Mouse (Mus musculus) lung, postnatal 25 days (tissue): Measurements from ENCODE around the gene Jazf1.

ENCODE experiments used
- DNase-seq: peaks from one replicate; pipeline ENCODE4 v3.0.0; 2022; ENCODE audit warnings: low spot score

Gene Jazf1

GRCm38 (mm10) chr6:53067989-53068874, at the start of gene Jazf1:
Gene Jazf1 (minus strand): TSS chr6:53068631.
- DNase-seq: peak; percentile 50

GRCm38 (mm10) chr6:53117855-53118254, 49.4 kb upstream of the Jazf1 start:
- DNase-seq: no peak

DNA sequence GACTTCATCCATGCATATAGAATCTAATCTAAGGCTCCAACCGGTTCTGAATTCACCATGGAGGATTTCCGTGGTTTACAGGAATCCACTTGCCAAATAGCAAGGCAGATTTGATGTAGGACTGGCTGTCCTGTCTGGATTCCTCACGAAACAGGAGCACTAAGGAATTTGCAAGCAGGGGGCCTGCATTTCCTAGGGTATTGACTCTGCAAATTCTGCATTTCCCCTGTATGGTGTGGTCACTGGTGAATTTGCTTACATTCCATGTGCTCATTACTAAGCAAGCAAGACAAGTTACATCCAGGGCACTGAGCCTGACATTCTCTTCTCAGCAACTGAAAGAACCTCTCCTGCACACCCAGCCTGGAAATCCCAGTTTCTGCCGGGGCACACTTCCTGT, 18.4 kb upstream of the Jazf1 start:
- no peak for DNase-seq

GRCm38 (mm10) chr6:53081241-53081640, 12.8 kb upstream of the Jazf1 start:
- DNase-seq: no peak

DNA sequence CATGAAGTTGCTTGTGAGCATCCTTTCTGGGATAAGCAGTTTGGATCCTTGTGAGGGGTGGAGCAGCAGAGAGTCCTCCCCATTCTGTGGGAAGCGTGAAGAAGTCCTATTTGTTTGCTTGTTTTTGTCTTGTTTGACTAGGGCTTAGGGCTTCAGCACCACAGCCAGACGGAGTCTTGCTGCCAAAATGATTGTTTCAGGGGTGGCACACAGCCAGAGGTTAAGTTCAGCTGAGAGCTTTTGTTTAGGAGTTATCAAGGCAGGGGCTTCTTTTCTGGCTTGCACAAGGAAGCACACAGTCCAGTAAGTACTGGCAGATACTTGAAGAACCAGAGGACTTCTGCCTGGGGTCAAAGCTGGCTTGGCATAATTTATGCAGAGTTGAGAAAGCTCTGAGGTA, 10.2 kb upstream of the Jazf1 start:
- peak; percentile 14 for DNase-seq

GRCm38 (mm10) chr6:53071732-53072131, 3.3 kb upstream of the Jazf1 start:
- no peak for DNase-seq

- DNase-seq: no peak
These were observed 1.6 kb upstream of the Jazf1 start for GRCm38 (mm10) chr6:53069976-53070575.

DNA sequence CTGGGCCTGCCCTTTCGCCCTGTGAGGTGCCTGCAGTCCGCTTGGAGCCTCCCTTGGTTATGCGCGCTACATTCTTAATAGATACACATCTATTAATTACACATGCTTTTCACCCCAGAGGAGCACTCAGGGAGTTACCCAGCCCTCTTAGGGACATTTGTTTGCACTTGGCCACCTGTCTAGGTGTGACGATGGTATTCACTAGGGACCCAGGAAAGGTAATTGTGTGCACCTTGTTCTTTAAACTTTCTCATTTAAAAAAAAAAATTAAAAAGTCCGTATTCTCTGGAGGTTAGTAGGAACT, 396 bp upstream of the Jazf1 start:
- DNase-seq: no peak

DNA sequence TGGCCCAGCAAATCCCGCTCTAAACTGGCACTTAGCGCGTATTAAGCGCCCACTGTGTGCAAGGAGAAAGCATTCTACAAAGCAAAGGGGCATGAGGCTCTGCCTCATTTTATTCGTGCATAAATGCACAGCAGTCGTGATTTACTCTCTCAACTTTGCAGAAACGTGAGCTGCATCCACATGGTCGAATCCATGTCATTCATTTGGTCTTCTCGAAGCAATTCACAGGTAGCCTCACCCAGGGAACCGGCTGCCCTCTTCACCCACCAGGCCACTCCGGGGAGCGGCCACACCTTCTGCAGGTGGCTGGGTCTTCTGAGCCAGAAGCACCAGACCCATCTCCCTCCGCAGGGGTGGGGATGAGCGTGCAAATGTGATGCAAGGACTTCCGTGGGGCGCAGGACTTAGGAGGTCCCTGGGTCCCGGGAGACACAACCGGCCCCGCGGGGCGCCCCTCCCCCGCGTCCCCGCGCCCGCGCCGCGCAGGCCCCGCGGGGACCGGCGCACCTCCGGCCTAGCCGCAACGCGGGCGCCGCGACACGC, 914 bp downstream of the Jazf1 start:
- DNase-seq: peak; percentile 1

- no peak for DNase-seq
These were observed 1.5 kb downstream of the Jazf1 start for GRCm38 (mm10) chr6:53066978-53067377.

DNA sequence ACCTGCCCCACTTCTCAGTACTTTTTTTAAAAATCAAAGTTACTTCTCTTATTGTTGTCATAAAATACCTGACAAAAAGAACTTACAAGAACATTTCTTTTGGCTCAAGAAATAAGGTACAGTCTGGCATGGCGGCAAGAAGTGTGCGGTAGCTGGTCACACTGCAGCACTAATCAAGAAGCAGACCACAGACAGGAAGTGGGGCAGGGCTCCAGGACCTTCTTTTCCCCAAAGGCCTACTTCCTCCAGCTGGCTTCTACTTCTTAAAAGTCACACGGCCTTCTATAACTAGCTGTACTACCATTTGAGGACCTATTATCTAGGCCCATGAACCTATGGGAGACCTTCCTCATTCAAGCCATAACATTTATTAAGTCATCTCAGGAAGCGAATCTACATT, 4.4 kb downstream of the Jazf1 start:
- no peak for DNase-seq

DNA sequence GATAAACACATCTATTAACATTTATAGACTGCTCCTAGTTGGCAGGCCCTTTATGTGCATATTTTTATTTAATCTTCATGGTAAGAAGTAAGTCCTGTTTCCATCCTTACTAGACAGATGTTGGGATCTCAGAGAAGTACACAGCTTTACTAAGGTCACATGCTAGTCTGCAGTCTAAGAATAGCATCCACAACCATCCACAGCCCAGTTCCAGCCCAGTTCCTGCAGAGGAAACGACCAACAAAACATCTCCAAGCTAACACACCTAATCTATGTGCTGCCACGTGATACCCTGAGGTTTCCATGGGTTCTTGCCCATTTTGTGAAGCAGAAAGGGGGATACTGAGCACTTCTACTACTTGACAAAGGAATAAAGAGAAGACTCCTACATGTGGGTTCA, 13.5 kb downstream of the Jazf1 start:
- no peak for DNase-seq

GRCm38 (mm10) chr6:53045501-53045900, 22.9 kb downstream of the Jazf1 start:
- no peak for DNase-seq

- no peak for DNase-seq
These were observed 30.3 kb downstream of the Jazf1 start for GRCm38 (mm10) chr6:53038176-53038575.

- no peak for DNase-seq
These were observed 33.9 kb downstream of the Jazf1 start for GRCm38 (mm10) chr6:53034362-53035011.

GRCm38 (mm10) chr6:53032730-53033484, 35.5 kb downstream of the Jazf1 start:
- DNase-seq: no peak

DNA sequence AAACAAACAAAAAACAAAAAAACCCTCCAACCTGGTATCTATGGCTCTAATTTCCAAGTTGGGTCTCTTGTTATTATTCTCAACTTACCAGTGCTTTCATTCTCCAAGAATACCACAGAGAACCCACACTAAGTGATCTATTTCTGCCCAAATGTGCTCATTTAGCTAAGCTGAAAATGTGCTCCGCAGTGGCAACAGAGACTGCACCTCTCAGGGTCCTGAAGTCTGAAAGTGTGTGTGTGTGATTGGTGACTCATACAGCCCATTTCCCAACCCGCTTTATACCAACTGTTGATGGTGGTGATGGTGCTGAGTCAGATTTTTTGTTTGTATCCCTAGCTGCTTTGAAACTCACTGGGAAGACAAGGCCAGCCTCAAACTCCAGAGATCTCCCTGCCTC, 46.4 kb downstream of the Jazf1 start:
- DNase-seq: no peak

- no peak for DNase-seq
These were observed 47.4 kb downstream of the Jazf1 start for GRCm38 (mm10) chr6:53021081-53021480.

DNA sequence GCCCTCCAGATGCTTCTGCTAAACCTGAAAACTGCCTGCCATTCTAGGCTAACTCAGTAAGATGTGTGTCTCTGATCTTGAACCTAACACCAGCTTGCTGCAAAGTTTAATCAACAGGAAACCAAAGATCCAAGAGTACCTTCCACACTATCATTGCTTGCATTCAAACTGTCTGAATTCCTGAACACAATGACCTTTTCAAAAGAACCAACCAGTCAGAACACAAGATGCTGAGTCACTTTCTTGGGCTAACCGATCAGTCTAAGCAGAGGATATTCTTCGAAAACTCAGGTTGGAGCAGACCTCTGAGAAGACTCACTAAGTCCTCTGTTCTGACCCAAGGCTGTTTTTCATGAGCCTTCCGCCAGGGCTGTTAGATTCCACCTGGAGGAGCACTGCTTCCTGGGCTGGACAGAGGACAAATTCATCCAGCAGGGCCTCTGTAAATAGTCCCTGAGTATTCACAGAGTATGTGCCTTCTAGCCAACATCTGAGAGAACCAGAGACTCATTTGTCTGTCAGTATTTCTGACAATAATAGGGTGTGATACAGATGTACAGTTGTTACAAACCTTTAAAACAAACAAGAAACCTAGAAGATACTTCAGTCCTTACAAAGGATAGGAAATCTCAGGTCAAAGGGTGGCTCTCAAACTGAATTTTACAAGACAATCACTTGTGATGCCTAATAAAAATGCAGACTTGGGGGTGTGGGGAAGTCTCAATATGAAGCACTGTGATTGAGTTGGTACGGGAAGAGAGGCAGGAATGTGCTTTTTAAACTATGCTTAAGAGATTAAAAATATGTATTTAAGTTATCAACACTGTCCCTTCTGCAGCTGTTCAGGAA, 50.9 kb downstream of the Jazf1 start:
- no peak for DNase-seq

DNA sequence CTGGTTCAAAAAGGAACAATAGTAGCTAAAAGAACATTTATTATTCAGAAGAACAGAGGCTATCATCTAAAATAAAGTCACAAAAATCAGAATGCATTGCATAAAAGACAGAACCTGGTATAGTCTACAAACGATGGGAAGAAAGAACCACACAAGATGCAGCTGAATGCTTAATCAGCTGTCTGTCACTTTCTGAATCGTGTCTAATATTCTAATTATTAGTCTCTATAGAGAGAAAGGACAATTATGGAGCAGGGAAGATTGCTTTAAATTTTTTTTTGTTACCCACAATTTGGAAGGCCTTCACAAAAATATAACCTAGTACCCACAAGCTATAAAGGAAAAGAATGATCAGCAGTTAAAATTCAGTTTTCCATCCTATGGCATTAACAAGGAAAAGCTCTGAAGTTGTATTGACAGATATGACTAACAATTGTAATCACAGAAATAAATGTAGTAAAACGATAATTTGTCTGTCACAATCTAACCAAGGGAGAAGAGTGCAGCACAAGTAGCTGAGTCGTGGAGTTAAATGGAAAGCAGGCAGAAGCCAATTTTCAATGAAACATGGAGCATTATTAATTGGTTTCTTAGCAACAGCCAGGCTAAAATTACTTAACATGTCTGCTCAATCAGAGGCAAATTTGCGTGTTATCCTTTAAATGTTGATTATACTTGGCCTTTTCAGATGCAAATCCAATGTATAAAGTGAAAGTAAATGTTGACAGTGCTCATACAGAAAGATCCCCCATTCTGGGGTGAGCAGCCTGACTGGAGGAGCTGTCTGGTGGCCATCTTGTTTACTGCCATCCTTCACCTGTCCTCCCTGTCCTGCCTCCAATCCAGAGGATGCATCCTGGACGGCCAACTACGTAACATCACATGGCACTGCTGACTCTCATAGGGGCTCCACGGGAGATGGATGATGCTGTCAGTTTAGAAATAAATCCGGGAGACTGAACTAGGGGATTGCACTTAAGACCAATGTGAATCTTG, 53.7 kb downstream of the Jazf1 start:
- DNase-seq: no peak
